Mouse (Mus musculus): ENCODE measurements around the gene Thsd1. TPM values are rescaled to one million over a fixed set of nuclear protein-coding genes. Genes with fewer than 3 reads are reported as not detected.

Thsd1 gene
- 9.2 and 12.1 TPM in 2 replicates for polyA plus RNA-seq (2016; fragmentation: Nextera tagmentation; extraction: Ambion mirVana)

- Histone ChIP-seq H3K9ac (peak within 1 kb of the TSS; percentile 62), H3K4me2 (replicated peaks) (peak within 1 kb of the TSS; percentile 90), H3K9me3 (replicated peaks) (no peaks in the 10 kb centered on the region), H3K27me3 (peaks cover 21% of the 10 kb centered on the region), H3K4me1 (0 out of 2 replicates have a peak, but pooled peaks cover 5% of the 10 kb centered on the region), H3K4me3 (peak within 1 kb of the TSS; percentile 43), H3K27ac (no peak within 1 kb of the TSS), H3K36me3 (peaks cover 13% of the 10 kb centered on the region; the same call in 1 of the 2 replicates)
- ATAC-seq (ENCODE audit: low FRiP score) = peak; percentile 71
- under 1% methylated on average over 39 of the region's 39 CpGs for WGBS
Observed at GRCm38 (mm10) chr8:22227061-22227877, at the start of gene Thsd1. TSS of gene Thsd1 (plus strand) at chr8:22227313.

- no peaks in the 10 kb centered on the region for H3K9me3 ChIP-seq (replicated peaks)
- peak overlapping the region; percentile 70 for H3K4me3 ChIP-seq
- H3K27ac ChIP-seq = peak overlapping the region; percentile 81
- peak overlapping the region; percentile 71; the same call in 1 of the 2 replicates for H3K9ac ChIP-seq
- 0 out of 2 replicates have a peak, but pooled peaks cover 2% of the 10 kb centered on the region for H3K36me3 ChIP-seq
- 0 out of 2 replicates have a peak, but pooled peaks cover 3% of the 10 kb centered on the region for H3K27me3 ChIP-seq
- peak; percentile 67 for ATAC-seq (ENCODE audit: low FRiP score)
- H3K4me1 ChIP-seq = peaks cover 7% of the 10 kb centered on the region
- peak overlapping the region; percentile 67 for H3K4me2 ChIP-seq (replicated peaks)
- under 1% methylated on average over 3 of the region's 3 CpGs for WGBS
Observed at GRCm38 (mm10) chr8:22184884-22185283, 42.2 kb upstream of the Thsd1 start.

GRCm38 (mm10) chr8:22185431-22186397 is 41.4 kb upstream of the Thsd1 start, which contains the start of gene Ckap2:
TSS of gene Ckap2 (minus strand) at chr8:22185819.
- 3% methylated on average over 63 of the region's 63 CpGs for WGBS
- Histone ChIP-seq H3K4me1 (peaks cover 7% of the 10 kb centered on the region), H3K9me3 (replicated peaks) (no peaks in the 10 kb centered on the region), H3K27ac (peak within 1 kb of the TSS; percentile 81), H3K9ac (peak within 1 kb of the TSS; percentile 71), H3K4me3 (peak within 1 kb of the TSS; percentile 70), H3K27me3 (0 out of 2 replicates have a peak, but pooled peaks cover 3% of the 10 kb centered on the region), H3K36me3 (no peaks in the 10 kb centered on the region), H3K4me2 (replicated peaks) (peak within 1 kb of the TSS; percentile 67)
- ATAC-seq (ENCODE audit: low FRiP score) = peak; percentile 98

GRCm38 (mm10) chr8:22192660-22193431 is 34.3 kb upstream of the Thsd1 start, which contains the start of gene Vps36:
TSS of gene Vps36 (plus strand) at chr8:22192809.
- Histone ChIP-seq H3K4me1 (peaks cover 12% of the 10 kb centered on the region), H3K9me3 (replicated peaks) (no peaks in the 10 kb centered on the region), H3K9ac (peak within 1 kb of the TSS; percentile 95), H3K36me3 (no peaks in the 10 kb centered on the region), H3K27me3 (0 out of 2 replicates have a peak, but pooled peaks cover 3% of the 10 kb centered on the region), H3K4me2 (replicated peaks) (peak within 1 kb of the TSS; percentile 71), H3K4me3 (peak within 1 kb of the TSS; percentile 79), H3K27ac (peak within 1 kb of the TSS; percentile 97)
- peak; percentile 97 for ATAC-seq (ENCODE audit: low FRiP score)
- WGBS = under 1% methylated on average over 70 of the region's 73 CpGs

- Histone ChIP-seq H3K27me3 (0 out of 2 replicates have a peak, but pooled peaks cover 3% of the 10 kb centered on the region), H3K4me1 (peaks cover 12% of the 10 kb centered on the region), H3K27ac (peak overlapping the region; percentile 97), H3K4me2 (replicated peaks) (peak overlapping the region; percentile 71), H3K36me3 (no peaks in the 10 kb centered on the region), H3K9ac (peak overlapping the region; percentile 95), H3K9me3 (replicated peaks) (no peaks in the 10 kb centered on the region), H3K4me3 (peak overlapping the region; percentile 79)
- no peak for ATAC-seq (ENCODE audit: low FRiP score)
- WGBS = 17% methylated on average over 12 of the region's 12 CpGs
Observed at GRCm38 (mm10) chr8:22193432-22194010, 33.6 kb upstream of the Thsd1 start.

- Histone ChIP-seq H3K4me2 (replicated peaks) (no peak overlapping the region), H3K9me3 (replicated peaks) (no peaks in the 10 kb centered on the region), H3K36me3 (peaks cover 18% of the 10 kb centered on the region), H3K4me3 (no peak overlapping the region), H3K27ac (no peak overlapping the region), H3K9ac (no peak overlapping the region), H3K4me1 (peaks cover 12% of the 10 kb centered on the region), H3K27me3 (no peaks in the 10 kb centered on the region)
- ATAC-seq (ENCODE audit: low FRiP score) = no peak
- 94% methylated on average over 6 of the region's 6 CpGs for WGBS
Observed at GRCm38 (mm10) chr8:22197914-22198313, 29.2 kb upstream of the Thsd1 start.

GRCm38 (mm10) chr8:22199481-22199880 is 27.6 kb upstream of the Thsd1 start:
- H3K4me1 ChIP-seq = 0 out of 2 replicates have a peak, but pooled peaks cover 3% of the 10 kb centered on the region
- peaks cover 18% of the 10 kb centered on the region for H3K36me3 ChIP-seq
- no peak overlapping the region for H3K27ac ChIP-seq
- 98% methylated on average over 8 of the region's 8 CpGs for WGBS
- no peaks in the 10 kb centered on the region for H3K27me3 ChIP-seq
- no peak for ATAC-seq (ENCODE audit: low FRiP score)
- no peak overlapping the region for H3K9ac ChIP-seq
- H3K4me3 ChIP-seq = no peak overlapping the region
- no peak overlapping the region for H3K4me2 ChIP-seq (replicated peaks)
- H3K9me3 ChIP-seq (replicated peaks) = no peaks in the 10 kb centered on the region

GRCm38 (mm10) chr8:22207535-22207934 is 19.6 kb upstream of the Thsd1 start:
- 88% methylated on average over 4 of the region's 4 CpGs for WGBS

GRCm38 (mm10) chr8:22209012-22209411 is 18.1 kb upstream of the Thsd1 start:
- Histone ChIP-seq H3K4me2 (replicated peaks) (no peak overlapping the region), H3K9ac (no peak overlapping the region), H3K9me3 (replicated peaks) (no peaks in the 10 kb centered on the region), H3K27ac (no peak overlapping the region), H3K4me1 (no peaks in the 10 kb centered on the region), H3K27me3 (no peaks in the 10 kb centered on the region), H3K36me3 (peaks cover 53% of the 10 kb centered on the region), H3K4me3 (no peak overlapping the region)
- 65% methylated on average over 5 of the region's 5 CpGs for WGBS
- no peak for ATAC-seq (ENCODE audit: low FRiP score)

More at GRCm38 (mm10) chr8:22207535-22207934, 19.6 kb upstream of the Thsd1 start:
- Histone ChIP-seq H3K9me3 (replicated peaks) (no peaks in the 10 kb centered on the region), H3K36me3 (peaks cover 47% of the 10 kb centered on the region), H3K4me1 (no peaks in the 10 kb centered on the region), H3K27me3 (no peaks in the 10 kb centered on the region), H3K9ac (no peak overlapping the region), H3K27ac (no peak overlapping the region), H3K4me2 (replicated peaks) (no peak overlapping the region), H3K4me3 (no peak overlapping the region)
- no peak for ATAC-seq (ENCODE audit: low FRiP score)

GRCm38 (mm10) chr8:22214826-22215225 is 12.3 kb upstream of the Thsd1 start:
- 96% methylated on average over 10 of the region's 10 CpGs for WGBS

GRCm38 (mm10) chr8:22226361-22226760 is 752 bp upstream of the Thsd1 start:
- H3K27me3 ChIP-seq = peaks cover 21% of the 10 kb centered on the region
- 0 out of 2 replicates have a peak, but pooled peaks cover 5% of the 10 kb centered on the region for H3K4me1 ChIP-seq
- H3K36me3 ChIP-seq = peaks cover 16% of the 10 kb centered on the region
- H3K27ac ChIP-seq = no peak overlapping the region
- H3K9me3 ChIP-seq (replicated peaks) = no peaks in the 10 kb centered on the region
- H3K4me3 ChIP-seq = no peak overlapping the region
- H3K4me2 ChIP-seq (replicated peaks) = peak overlapping the region; percentile 90; the same call in 1 of the 2 replicates
- ATAC-seq (ENCODE audit: low FRiP score) = no peak
- 62% methylated on average over 8 of the region's 8 CpGs for WGBS
- H3K9ac ChIP-seq = no peak overlapping the region

More at GRCm38 (mm10) chr8:22214826-22215225, 12.3 kb upstream of the Thsd1 start:
- Histone ChIP-seq H3K36me3 (peaks cover 73% of the 10 kb centered on the region), H3K4me1 (no peaks in the 10 kb centered on the region), H3K27me3 (no peaks in the 10 kb centered on the region), H3K4me2 (replicated peaks) (no peak overlapping the region), H3K9ac (no peak overlapping the region), H3K4me3 (no peak overlapping the region), H3K27ac (no peak overlapping the region), H3K9me3 (replicated peaks) (no peaks in the 10 kb centered on the region)
- no peak for ATAC-seq (ENCODE audit: low FRiP score)
